In genomic region chr7:4260521-4260920, GRCm38 (mm10) we compare ENCODE assay signal across 23 mouse cellular contexts. TPM values are rescaled to one million over a fixed set of nuclear protein-coding genes. Genes with fewer than 3 reads are reported as not detected.
"Had no signal": no experiment of that assay in that cellular context is flagged by ENCODE, and none has a peak within 500 bp of the region (broad histone marks: within the 10 kb centered on the region; RNA-seq: fewer than 3 reads in every experiment).

No protein-coding gene starts in this region.

RNA-seq across cellular contexts. Expression of gene Lilra5, which starts 23.0 kb away (rescaled TPM):
- total RNA-seq: common myeloid progenitor, adult 5-6 weeks; gastrocnemius, adult 18-20 months; gastrocnemius, adult 8-10 months; gastrocnemius, postnatal 10 days; gastrocnemius, postnatal 36 days; granulocyte monocyte progenitor cell, adult 5-6 weeks had no signal
- polyA plus RNA-seq: embryonic facial prominence, embryonic 10.5 days; embryonic facial prominence, embryonic 11.5 days; embryonic facial prominence, embryonic 12.5 days; embryonic facial prominence, embryonic 13.5 days; embryonic facial prominence, embryonic 14.5 days; embryonic facial prominence, embryonic 15.5 days; erythroblast, embryonic 14.5 days; forebrain, embryonic 10.5 days; forebrain, embryonic 11.5 days; forebrain, embryonic 12.5 days; forebrain, embryonic 13.5 days; forebrain, embryonic 14.5 days; forebrain, embryonic 15.5 days; forebrain, embryonic 16.5 days; forebrain, postnatal 0 days; heart, embryonic 10.5 days; heart, embryonic 11.5 days had no signal
